Mouse (Mus musculus) embryonic fibroblast, embryonic 13.5 days (primary cell): ENCODE data around the gene Antxr2. TPM values are rescaled to one million over a fixed set of nuclear protein-coding genes. Genes with fewer than 3 reads are reported as not detected.

Experiments used
- H3K27ac ChIP-seq: 2 replicates; pipeline ENCODE4 v1.5.1; 2012; ENCODE audit warnings: low read length, control low read depth, inconsistent platforms; ENCODE audit not compliant: insufficient read depth
- H3K4me1 ChIP-seq: 2 replicates; pipeline ENCODE4 v1.6.1; 2011; ENCODE audit warnings: low read length; ENCODE audit not compliant: control insufficient read depth, insufficient read depth
- H3K4me3 ChIP-seq: 2 replicates; pipeline ENCODE4 v1.5.1; 2011; ENCODE audit warnings: mild to moderate bottlenecking, control low read depth, low read length; ENCODE audit not compliant: insufficient read depth
- CTCF ChIP-seq: IDR thresholded peaks from 2 replicates; pipeline ENCODE4 v1.5.1; 2011; ENCODE audit warnings: mild to moderate bottlenecking, control low read depth, low read length, moderate library complexity, borderline replicate concordance; ENCODE audit not compliant: insufficient read depth
- POLR2A ChIP-seq: IDR thresholded peaks from 2 replicates; pipeline ENCODE4 v1.6.1; 2011; ENCODE audit warnings: low read depth, mild to moderate bottlenecking, control low read depth, low read length, moderate library complexity
- polyA plus RNA-seq: library from polyadenylated mRNA; stranded (reverse); fragments of >200 nt; gene quantifications from 2 replicates; pipeline ENCODE4 v1.2.4, GENCODE M21; 2011; ENCODE audit warnings: low read depth; ENCODE audit not compliant: missing spikeins, insufficient read length

Antxr2 gene
- polyA plus RNA-seq, 1 experiment, result 45.0 TPM

- Histone ChIP-seq H3K4me3 (no peak overlapping the region), H3K27ac (no peak overlapping the region), H3K4me1 (peaks cover 2% of the 10 kb centered on the region; the same call in 1 of the 2 replicates)
- no peak for TF ChIP-seq POLR2A
- no peak for TF ChIP-seq CTCF
Measured at GRCm38 (mm10) chr5:97999261-97999824, 31.5 kb downstream of the Antxr2 start.

- H3K4me3 ChIP-seq, result no peak overlapping the region
- no peak for TF ChIP-seq POLR2A
- H3K27ac ChIP-seq, result no peak overlapping the region
Measured at GRCm38 (mm10) chr5:97996500-97997176, 34.2 kb downstream of the Antxr2 start.

GRCm38 (mm10) chr5:97995881-97996280 is 35.0 kb downstream of the Antxr2 start:
- H3K4me3 ChIP-seq, result no peak overlapping the region
- TF ChIP-seq POLR2A (no peak), CTCF (no peak)
- no peak overlapping the region for H3K27ac ChIP-seq
- H3K4me1 ChIP-seq, result peaks cover 2% of the 10 kb centered on the region; the same call in 1 of the 2 replicates

More at GRCm38 (mm10) chr5:97996500-97997176, 34.2 kb downstream of the Antxr2 start:
- H3K4me1 ChIP-seq, result peaks cover 2% of the 10 kb centered on the region; the same call in 1 of the 2 replicates

- TF ChIP-seq POLR2A (no peak), CTCF (no peak)
- no peak overlapping the region for H3K27ac ChIP-seq
- H3K4me1 ChIP-seq, result no peaks in the 10 kb centered on the region
- H3K4me3 ChIP-seq, result no peak overlapping the region
Measured at GRCm38 (mm10) chr5:97986656-97987294, 44.1 kb downstream of the Antxr2 start.

GRCm38 (mm10) chr5:97983375-97983774 is 47.5 kb downstream of the Antxr2 start:
- Histone ChIP-seq H3K4me3 (no peak overlapping the region), H3K4me1 (no peaks in the 10 kb centered on the region), H3K27ac (no peak overlapping the region)
- TF ChIP-seq POLR2A (no peak), CTCF (no peak)

- Histone ChIP-seq H3K4me3 (no peak overlapping the region), H3K27ac (no peak overlapping the region)
- TF ChIP-seq CTCF, result no peak
- TF ChIP-seq POLR2A, result no peak
Measured at GRCm38 (mm10) chr5:97980472-97980871, 50.4 kb downstream of the Antxr2 start.

GRCm38 (mm10) chr5:97973293-97973692 is 57.5 kb downstream of the Antxr2 start:
- TF ChIP-seq POLR2A (no peak), CTCF (no peak)

More at GRCm38 (mm10) chr5:97980472-97980871, 50.4 kb downstream of the Antxr2 start:
- no peaks in the 10 kb centered on the region for H3K4me1 ChIP-seq

GRCm38 (mm10) chr5:97972029-97972428 is 58.8 kb downstream of the Antxr2 start:
- H3K27ac ChIP-seq, result no peak overlapping the region
- TF ChIP-seq POLR2A (no peak), CTCF (no peak)
- no peaks in the 10 kb centered on the region for H3K4me1 ChIP-seq
- no peak overlapping the region for H3K4me3 ChIP-seq

More at GRCm38 (mm10) chr5:97973293-97973692, 57.5 kb downstream of the Antxr2 start:
- Histone ChIP-seq H3K4me3 (no peak overlapping the region), H3K4me1 (no peaks in the 10 kb centered on the region), H3K27ac (no peak overlapping the region)

- TF ChIP-seq CTCF (no peak), POLR2A (no peak)
- Histone ChIP-seq H3K27ac (no peak overlapping the region), H3K4me3 (no peak overlapping the region), H3K4me1 (no peaks in the 10 kb centered on the region)
Measured at GRCm38 (mm10) chr5:97971236-97971635, 59.6 kb downstream of the Antxr2 start.

- Histone ChIP-seq H3K27ac (no peak overlapping the region), H3K4me3 (no peak overlapping the region), H3K4me1 (no peaks in the 10 kb centered on the region)
- TF ChIP-seq POLR2A (no peak), CTCF (no peak)
Measured at GRCm38 (mm10) chr5:97967044-97967443, 63.8 kb downstream of the Antxr2 start.
